Mouse (Mus musculus): Measurements from ENCODE around the gene Carns1. TPM values are rescaled to one million over a fixed set of nuclear protein-coding genes. Genes with fewer than 3 reads are reported as not detected.

Carns1 gene
- polyA plus RNA-seq, 1 experiment from 2014 or later = 5.9 TPM

Small RNA genes within 50 kb of the gene (microRNA-seq; reads per million reads assigned to microRNA genes)
- gene Gm26115 = not detected

Other genes starting within 250 kb of the Carns1 start
- gene Aldh3b1, start 245.7 kb downstream of the Carns1 start, polyA plus RNA-seq (2015; fragmentation: Nextera tagmentation; extraction: Ambion mirVana) = 2.5 and 3.8 TPM in 2 replicates
- 15.0 and 20.6 TPM in 2 replicates for gene Unc93b1, start 240.3 kb downstream of the Carns1 start, polyA plus RNA-seq (2015; fragmentation: Nextera tagmentation; extraction: Ambion mirVana)
- gene Aldh3b3, start 216.8 kb downstream of the Carns1 start, polyA plus RNA-seq (2015; fragmentation: Nextera tagmentation; extraction: Ambion mirVana) = not detected in 2 replicates
- gene Aldh3b2, start 203.2 kb downstream of the Carns1 start, polyA plus RNA-seq (2015; fragmentation: Nextera tagmentation; extraction: Ambion mirVana) = 0.20 and 1.6 TPM in 2 replicates
- gene Acy3, start 188.9 kb downstream of the Carns1 start, polyA plus RNA-seq (2015; fragmentation: Nextera tagmentation; extraction: Ambion mirVana) = 2.8 and 4.6 TPM in 2 replicates
- 0.08 TPM in 1 of 2 replicates, not detected in the other for gene Tbx10, start 182.7 kb downstream of the Carns1 start, polyA plus RNA-seq (2015; fragmentation: Nextera tagmentation; extraction: Ambion mirVana)
- 26.1 and 26.8 TPM in 2 replicates for gene Nudt8, start 174.9 kb downstream of the Carns1 start, polyA plus RNA-seq (2015; fragmentation: Nextera tagmentation; extraction: Ambion mirVana)
- 4.5 and 5.7 TPM in 2 replicates for gene Gm49405, start 174.9 kb downstream of the Carns1 start, polyA plus RNA-seq (2015; fragmentation: Nextera tagmentation; extraction: Ambion mirVana)
- gene Doc2g, start 172.2 kb downstream of the Carns1 start, polyA plus RNA-seq (2015; fragmentation: Nextera tagmentation; extraction: Ambion mirVana) = 6.0 and 6.7 TPM in 2 replicates
- gene Ndufv1, start 162.7 kb downstream of the Carns1 start, polyA plus RNA-seq (2015; fragmentation: Nextera tagmentation; extraction: Ambion mirVana) = 262 and 279 TPM in 2 replicates
- gene Gstp1, start 137.5 kb downstream of the Carns1 start, polyA plus RNA-seq (2015; fragmentation: Nextera tagmentation; extraction: Ambion mirVana) = 552 and 568 TPM in 2 replicates
- 1.9 and 7.6 TPM in 2 replicates for gene Gstp2, start 129.5 kb downstream of the Carns1 start, polyA plus RNA-seq (2015; fragmentation: Nextera tagmentation; extraction: Ambion mirVana)
- gene Gstp3, start 115.9 kb downstream of the Carns1 start, polyA plus RNA-seq (2015; fragmentation: Nextera tagmentation; extraction: Ambion mirVana) = 1.1 TPM in 1 of 2 replicates, not detected in the other
- not detected in 2 replicates for gene Cabp2, start 93.9 kb downstream of the Carns1 start, polyA plus RNA-seq (2015; fragmentation: Nextera tagmentation; extraction: Ambion mirVana)
- 88.7 and 99.0 TPM in 2 replicates for gene Cdk2ap2, start 78.3 kb downstream of the Carns1 start, polyA plus RNA-seq (2015; fragmentation: Nextera tagmentation; extraction: Ambion mirVana)
- 72.1 and 80.9 TPM in 2 replicates for gene Pitpnm1, start 75.5 kb downstream of the Carns1 start, polyA plus RNA-seq (2015; fragmentation: Nextera tagmentation; extraction: Ambion mirVana)
- gene Aip, start 49.6 kb downstream of the Carns1 start, polyA plus RNA-seq (2015; fragmentation: Nextera tagmentation; extraction: Ambion mirVana) = 105 and 111 TPM in 2 replicates
- not detected in 2 replicates for gene Gpr152, start 35.7 kb downstream of the Carns1 start, polyA plus RNA-seq (2015; fragmentation: Nextera tagmentation; extraction: Ambion mirVana)
- gene Cabp4, start 31.4 kb downstream of the Carns1 start, polyA plus RNA-seq (2015; fragmentation: Nextera tagmentation; extraction: Ambion mirVana) = 0.20 and 0.28 TPM in 2 replicates
- 102 and 141 TPM in 2 replicates for gene Coro1b, start 26.9 kb downstream of the Carns1 start, polyA plus RNA-seq (2015; fragmentation: Nextera tagmentation; extraction: Ambion mirVana)
- gene Ptprcap, start 21.9 kb downstream of the Carns1 start, polyA plus RNA-seq (2015; fragmentation: Nextera tagmentation; extraction: Ambion mirVana) = 1.0 and 52.3 TPM in 2 replicates
- gene Rps6kb2, start 12.1 kb downstream of the Carns1 start, polyA plus RNA-seq (2015; fragmentation: Nextera tagmentation; extraction: Ambion mirVana) = 54.4 and 56.3 TPM in 2 replicates
- gene Tbc1d10c, start 15.8 kb upstream of the Carns1 start, polyA plus RNA-seq (2015; fragmentation: Nextera tagmentation; extraction: Ambion mirVana) = 0.74 and 20.7 TPM in 2 replicates
- 589 and 681 TPM in 2 replicates for gene Ppp1ca, start 16.6 kb upstream of the Carns1 start, polyA plus RNA-seq (2015; fragmentation: Nextera tagmentation; extraction: Ambion mirVana)
- 24.3 and 27.2 TPM in 2 replicates for gene Rad9a, start 26.2 kb upstream of the Carns1 start, polyA plus RNA-seq (2015; fragmentation: Nextera tagmentation; extraction: Ambion mirVana)
- gene Clcf1, start 38.8 kb upstream of the Carns1 start, polyA plus RNA-seq (2015; fragmentation: Nextera tagmentation; extraction: Ambion mirVana) = 0.78 and 2.2 TPM in 2 replicates
- not detected in 2 replicates for gene AC109138.7, start 38.9 kb upstream of the Carns1 start, polyA plus RNA-seq (2015; fragmentation: Nextera tagmentation; extraction: Ambion mirVana)
- 24.7 and 28.0 TPM in 2 replicates for gene Pold4, start 56.4 kb upstream of the Carns1 start, polyA plus RNA-seq (2015; fragmentation: Nextera tagmentation; extraction: Ambion mirVana)
- gene Ssh3, start 93.7 kb upstream of the Carns1 start, polyA plus RNA-seq (2015; fragmentation: Nextera tagmentation; extraction: Ambion mirVana) = 19.8 TPM in 2 replicates
- gene Ankrd13d, start 107.7 kb upstream of the Carns1 start, polyA plus RNA-seq (2015; fragmentation: Nextera tagmentation; extraction: Ambion mirVana) = 63.0 and 75.4 TPM in 2 replicates
- 26.2 and 31.3 TPM in 2 replicates for gene Grk2, start 130.7 kb upstream of the Carns1 start, polyA plus RNA-seq (2015; fragmentation: Nextera tagmentation; extraction: Ambion mirVana)
- 28.4 and 38.5 TPM in 2 replicates for gene Kdm2a, start 222.8 kb upstream of the Carns1 start, polyA plus RNA-seq (2015; fragmentation: Nextera tagmentation; extraction: Ambion mirVana)

Data from neural tube, embryonic 15.5 days (tissue).